Mouse (Mus musculus) lung, adult 2 months (tissue): ENCODE data around the gene 4430402I18Rik. TPM values are rescaled to one million over a fixed set of nuclear protein-coding genes. Genes with fewer than 3 reads are reported as not detected.

Source experiments
- DNase-seq: peaks from one replicate; pipeline ENCODE4 v3.0.0; 2022
- H3K4me1 ChIP-seq: fragments of 200-500 bp; 2 replicates; pipeline ENCODE4 v1.6.1; 2011; ENCODE audit warnings: low read length; ENCODE audit not compliant: control insufficient read depth, insufficient read depth
- H3K4me3 ChIP-seq: fragments of 200-500 bp; replicated peaks from 2 replicates; pipeline ENCODE3; 2011; ENCODE audit warnings: low read depth, mild to moderate bottlenecking, control low read depth, low read length; ENCODE audit errors: extremely low read depth
- CTCF ChIP-seq: fragments of 200-500 bp; IDR thresholded peaks from 2 replicates; pipeline ENCODE4 v1.5.1; 2011; ENCODE audit warnings: mild to moderate bottlenecking, low read length, control low read depth; ENCODE audit not compliant: insufficient read depth
- POLR2A ChIP-seq: fragments of 200-500 bp; IDR thresholded peaks from 2 replicates; pipeline ENCODE4 v1.6.1; 2011; ENCODE audit warnings: low read depth, mild to moderate bottlenecking, control low read depth, low read length, borderline replicate concordance; ENCODE audit errors: extremely low read depth
- WGBS: fragments of 180-500 bp; shearing (Covaris S2); methylation state at CpG from one replicate; pipeline ENCODE4 v1.1.7; 2018; 5-methylcytosine and 5-hydroxymethylcytosine counted together
- polyA plus RNA-seq: library from polyadenylated mRNA; depleted of rRNA; stranded (reverse); fragments of >200 nt; gene quantifications from 2 replicates; pipeline ENCODE4 v1.2.3, GENCODE M21; 2012; rRNA removed

4430402I18Rik gene
- polyA plus RNA-seq, 1 experiment: 3.6 TPM

GRCm38 (mm10) chr19:28844946-28845710 lies 122.5 kb downstream of the 4430402I18Rik start:
- DNase-seq: no peak
- WGBS: 63% methylated on average over 8 of the region's 8 CpGs
- Histone ChIP-seq H3K4me1 (no peaks in the 10 kb centered on the region), H3K4me3 (no peak overlapping the region)
- no peak for TF ChIP-seq CTCF
- TF ChIP-seq POLR2A: no peak

Other genes with a start within 250 kb of the 4430402I18Rik start
- gene Slc1a1, start 132.8 kb downstream of the 4430402I18Rik start, polyA plus RNA-seq: 8.1 and 11.4 TPM in 2 replicates
- 13.6 and 15.9 TPM in 2 replicates for gene Plpp6, start 3.8 kb downstream of the 4430402I18Rik start, polyA plus RNA-seq
- gene Cdc37l1, start 22.6 kb upstream of the 4430402I18Rik start, polyA plus RNA-seq: 9.2 and 14.8 TPM in 2 replicates
- gene Ak3, start 80.2 kb upstream of the 4430402I18Rik start, polyA plus RNA-seq: 69.3 and 73.6 TPM in 2 replicates
- 12.3 and 14.1 TPM in 2 replicates for gene Rcl1, start 133.6 kb upstream of the 4430402I18Rik start, polyA plus RNA-seq